Mouse (Mus musculus) heart, adult 2 months (tissue): ENCODE results near the gene Hrh1. TPM values are rescaled to one million over a fixed set of nuclear protein-coding genes. Genes with fewer than 3 reads are reported as not detected.
A peak's percentile ranks its signal among the peaks of the same experiment; 100 is the strongest.

Source experiments
- DNase-seq, 2 experiments: peaks; one replicate each; pipeline ENCODE4 v3.0.0; 2021
- H3K27ac ChIP-seq: fragments of 200-600 bp; 2 replicates; pipeline ENCODE4 v1.8.1; 2022
- H3K27me3 ChIP-seq: fragments of 200-500 bp; 2 replicates; pipeline ENCODE4 v1.6.1; 2012; ENCODE audit warnings: mild to moderate bottlenecking, low read length, inconsistent platforms, mixed read lengths; ENCODE audit not compliant: control insufficient read depth, insufficient read depth
- H3K36me3 ChIP-seq: fragments of 200-500 bp; 2 replicates; pipeline ENCODE4 v1.6.1; 2012; ENCODE audit warnings: low read length, inconsistent platforms; ENCODE audit not compliant: control insufficient read depth, insufficient read depth
- H3K4me1 ChIP-seq: fragments of 200-500 bp; 2 replicates; pipeline ENCODE4 v1.6.1; 2011; ENCODE audit warnings: low read length; ENCODE audit not compliant: control insufficient read depth, insufficient read depth
- H3K4me3 ChIP-seq: fragments of 200-600 bp; 2 replicates; pipeline ENCODE4 v1.8.1; 2022
- H3K79me2 ChIP-seq: fragments of 200-500 bp; replicated peaks from 2 replicates; pipeline ENCODE4 v1.6.1; 2012; ENCODE audit warnings: mild to moderate bottlenecking, inconsistent platforms, low read length, moderate library complexity, mixed read lengths; ENCODE audit not compliant: control insufficient read depth, insufficient read depth
- H3K9ac ChIP-seq: fragments of 200-500 bp; 2 replicates; pipeline ENCODE4 v1.6.1; 2012; ENCODE audit warnings: low read depth, mild to moderate bottlenecking, control low read depth, inconsistent platforms, low read length, mixed read lengths
- CTCF ChIP-seq: fragments of 200-600 bp; IDR thresholded peaks from 2 replicates; pipeline ENCODE4 v1.8.1; 2022; ENCODE audit warnings: antibody characterized with exemption, mild to moderate bottlenecking, moderate library complexity
- EP300 ChIP-seq: fragments of 200-500 bp; IDR thresholded peaks from 2 replicates; pipeline ENCODE4 v1.6.1; 2011; ENCODE audit warnings: low read depth, low read length, control low read depth; ENCODE audit not compliant: insufficient read depth
- POLR2A ChIP-seq: fragments of 200-500 bp; IDR thresholded peaks from 2 replicates; pipeline ENCODE4 v1.6.1; 2011; ENCODE audit warnings: mild to moderate bottlenecking, low read depth, low read length, control low read depth; ENCODE audit not compliant: insufficient read depth
- WGBS: fragments of 180-500 bp; shearing (Covaris S2); methylation state at CpG from one replicate; pipeline ENCODE4 v1.1.7; 2018; 5-methylcytosine and 5-hydroxymethylcytosine counted together
- intact Hi-C: fragments of 180-260 bp; cut with DNase I; formaldehyde crosslinking; loops from one replicate; pipeline ENCODE4 v1.15.1; 2025
- polyA plus RNA-seq: library from polyadenylated mRNA; depleted of rRNA; stranded (reverse); fragments of >200 nt; gene quantifications from 2 replicates; pipeline ENCODE4 v1.2.3, GENCODE M21; 2012
- total RNA-seq, 2 experiments: library from RNA; stranded (reverse); gene quantifications; 2 replicates each; pipeline ENCODE4 v1.2.3; 2021

Hrh1 gene
- total and polyA plus RNA-seq, 3 experiments, result 0.20 to 0.47 (median 0.36) TPM

DNA sequence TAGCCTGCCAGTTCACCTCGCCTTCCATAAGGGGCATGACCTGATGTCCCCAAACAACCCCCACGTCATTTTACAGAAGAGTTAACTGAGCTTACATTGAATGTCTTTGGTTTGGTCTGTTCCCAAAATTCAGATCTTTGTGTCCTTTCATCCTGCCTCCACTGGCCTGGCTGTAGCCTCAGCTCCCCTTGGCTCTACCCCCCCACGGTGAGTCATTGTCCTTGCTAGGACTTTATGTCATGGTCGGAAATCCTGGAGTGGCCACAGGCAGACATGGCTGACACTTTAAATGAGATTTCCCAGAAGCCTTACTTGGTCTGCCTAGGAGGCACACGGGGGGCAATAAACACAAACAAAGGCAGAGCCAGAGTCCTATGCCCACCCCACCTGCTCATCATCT lies 31.5 kb upstream of the Hrh1 start:
- Histone ChIP-seq H3K4me3 (no peak overlapping the region), H3K79me2 (no peaks in the 10 kb centered on the region), H3K4me1 (no peaks in the 10 kb centered on the region), H3K27ac (no peak overlapping the region), H3K36me3 (no peaks in the 10 kb centered on the region), H3K9ac (no peak overlapping the region), H3K27me3 (no peaks in the 10 kb centered on the region)
- no peak for DNase-seq
- WGBS, result 56% methylated on average over 5 of the region's 5 CpGs
- intact Hi-C loops, result no loop called here
- no peak for TF ChIP-seq EP300
- TF ChIP-seq POLR2A, result no peak
- TF ChIP-seq CTCF, result no peak

DNA sequence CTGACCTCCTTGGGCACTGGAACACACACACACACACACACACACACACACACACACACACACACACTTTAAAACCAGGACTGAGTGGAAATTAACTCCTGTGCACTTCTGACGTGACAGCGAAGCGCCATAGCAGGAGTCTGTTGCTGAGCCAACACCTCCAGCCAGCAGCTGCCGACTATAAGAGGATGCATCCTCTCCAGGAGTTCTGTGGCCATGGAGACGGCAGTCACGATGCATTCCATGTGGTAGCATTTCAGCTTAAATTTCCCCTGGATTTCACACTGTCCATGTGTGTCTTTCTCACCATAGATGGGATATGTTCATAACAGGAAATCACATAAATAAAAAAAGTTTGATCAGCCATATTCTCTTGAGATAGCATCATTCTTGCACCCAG lies 30.1 kb upstream of the Hrh1 start:
- Histone ChIP-seq H3K27me3 (no peaks in the 10 kb centered on the region), H3K9ac (no peak overlapping the region), H3K4me3 (no peak overlapping the region), H3K27ac (no peak overlapping the region), H3K79me2 (no peaks in the 10 kb centered on the region), H3K36me3 (no peaks in the 10 kb centered on the region), H3K4me1 (no peaks in the 10 kb centered on the region)
- intact Hi-C loops, result no loop called here
- 67% methylated on average over 6 of the region's 6 CpGs for WGBS
- no peak for TF ChIP-seq CTCF
- TF ChIP-seq POLR2A, result no peak
- TF ChIP-seq EP300, result no peak
- no peak for DNase-seq

DNA sequence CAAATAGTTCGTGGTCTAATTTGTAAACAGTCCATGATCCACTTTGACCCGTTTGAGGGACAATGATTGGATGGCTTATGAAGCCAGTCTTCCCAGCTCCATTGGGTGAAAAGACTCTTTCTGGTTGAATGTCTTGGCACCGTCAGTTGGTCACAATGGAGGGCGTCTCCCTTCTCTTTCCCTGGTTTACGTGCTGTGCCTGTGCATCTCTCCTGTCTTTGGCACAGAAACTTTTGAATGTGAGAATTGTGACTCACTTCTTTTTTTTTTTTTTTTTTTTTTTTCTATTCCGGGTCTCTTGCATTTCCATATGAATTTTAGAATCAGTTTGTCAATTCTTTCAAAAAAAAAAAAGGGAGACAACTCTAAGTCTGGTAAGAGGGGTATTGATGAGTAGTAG lies 29.5 kb upstream of the Hrh1 start:
- Histone ChIP-seq H3K27ac (no peak overlapping the region), H3K9ac (no peak overlapping the region), H3K79me2 (no peaks in the 10 kb centered on the region), H3K4me3 (no peak overlapping the region), H3K36me3 (no peaks in the 10 kb centered on the region), H3K27me3 (no peaks in the 10 kb centered on the region), H3K4me1 (no peaks in the 10 kb centered on the region)
- 76% methylated on average over 6 of the region's 6 CpGs for WGBS
- no peak for TF ChIP-seq CTCF
- no peak for TF ChIP-seq EP300
- TF ChIP-seq POLR2A, result no peak
- no peak for DNase-seq
- intact Hi-C loops, result no loop called here

DNA sequence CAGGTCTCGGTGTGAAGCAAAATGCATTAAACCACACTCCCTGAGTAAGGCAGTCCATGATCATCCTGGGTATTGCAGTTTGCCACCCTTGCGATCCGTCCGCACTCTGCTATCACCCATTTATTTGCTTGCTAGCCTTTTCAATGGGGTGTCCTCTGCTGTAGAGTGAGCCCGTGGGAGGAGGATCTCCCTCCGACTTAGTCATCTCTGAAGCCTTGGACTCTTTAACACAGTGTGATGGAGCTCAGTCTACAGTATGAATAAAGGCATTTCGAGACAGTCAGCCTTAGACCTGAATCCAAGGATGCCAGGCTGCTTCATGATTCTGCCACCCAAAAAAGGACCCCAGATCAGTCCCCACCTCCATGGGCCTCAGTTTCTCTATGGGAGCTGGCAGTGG lies 25.0 kb upstream of the Hrh1 start:
- DNase-seq, result no peak
- no peaks in the 10 kb centered on the region for H3K79me2 ChIP-seq
- H3K36me3 ChIP-seq, result no peaks in the 10 kb centered on the region
- H3K4me1 ChIP-seq, result no peaks in the 10 kb centered on the region
- TF ChIP-seq POLR2A, result no peak
- no peak for TF ChIP-seq EP300
- TF ChIP-seq CTCF, result no peak
- WGBS, result 81% methylated on average over 7 of the region's 7 CpGs
- intact Hi-C loops, result no loop called here
- H3K27me3 ChIP-seq, result no peaks in the 10 kb centered on the region
- no peak overlapping the region for H3K9ac ChIP-seq
- no peak overlapping the region for H3K27ac ChIP-seq
- no peak overlapping the region for H3K4me3 ChIP-seq

- Histone ChIP-seq H3K9ac (no peak overlapping the region), H3K27ac (no peak overlapping the region), H3K36me3 (no peaks in the 10 kb centered on the region), H3K4me3 (no peak overlapping the region), H3K27me3 (no peaks in the 10 kb centered on the region), H3K79me2 (no peaks in the 10 kb centered on the region), H3K4me1 (peaks cover 1% of the 10 kb centered on the region; the same call in 1 of the 2 replicates)
- 55% methylated on average over 3 of the region's 3 CpGs for WGBS
- DNase-seq, result peak in 1 of 2 experiments; percentile 32
- intact Hi-C loops, result no loop called here
- TF ChIP-seq CTCF (no peak), EP300 (0 out of 2 replicates have a peak, but pooled peaks have one; percentile 44)
Measured at GRCm38 (mm10) chr6:114380872-114381271, 16.9 kb upstream of the Hrh1 start.

DNA sequence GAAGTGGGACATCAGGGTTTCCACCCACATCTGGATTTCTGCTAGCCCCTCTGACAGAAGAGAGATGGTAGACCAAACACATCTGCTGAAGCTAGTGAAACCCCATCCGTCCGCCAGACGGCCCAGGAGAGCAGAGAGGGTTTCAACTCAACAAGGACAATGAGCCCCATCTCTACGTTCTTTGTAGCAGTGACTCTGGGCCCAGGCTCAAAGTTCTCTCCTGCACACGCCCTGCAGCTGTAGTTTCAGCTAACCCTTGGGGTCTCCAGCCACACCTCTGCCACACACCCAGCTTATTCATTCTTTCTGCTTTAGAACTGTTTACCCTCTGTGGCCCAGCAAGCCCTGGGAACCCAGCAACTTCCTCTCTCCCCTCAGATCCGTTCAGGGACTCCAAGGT lies 10.4 kb upstream of the Hrh1 start:
- Histone ChIP-seq H3K4me1 (peaks cover 3% of the 10 kb centered on the region; the same call in 1 of the 2 replicates), H3K4me3 (no peak overlapping the region), H3K27ac (no peak overlapping the region), H3K36me3 (no peaks in the 10 kb centered on the region), H3K27me3 (no peaks in the 10 kb centered on the region), H3K79me2 (no peaks in the 10 kb centered on the region), H3K9ac (no peak overlapping the region)
- no peak for DNase-seq
- intact Hi-C loops, result no loop called here
- 75% methylated on average over 6 of the region's 6 CpGs for WGBS
- TF ChIP-seq EP300 (no peak), CTCF (no peak), POLR2A (no peak)

DNA sequence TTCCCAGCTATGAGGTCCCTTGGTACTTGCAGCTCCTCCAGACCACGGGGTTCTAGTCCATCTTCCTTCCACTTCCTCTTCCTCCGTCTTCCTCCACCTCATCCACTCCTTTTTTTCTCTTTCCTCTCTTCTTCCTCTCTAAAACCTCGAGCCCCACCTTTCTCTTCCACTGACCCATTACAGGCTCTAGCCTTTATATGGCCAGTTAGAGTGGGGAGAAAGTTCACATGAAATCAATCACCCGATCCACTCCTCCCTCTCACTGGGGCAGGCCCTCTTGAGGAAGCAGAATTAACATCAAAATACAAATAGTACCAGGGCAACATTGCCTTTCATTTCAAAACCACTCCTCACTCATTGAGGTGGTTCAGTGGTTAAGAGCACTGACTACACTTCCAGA lies 9.9 kb upstream of the Hrh1 start:
- no peak for DNase-seq
- WGBS, result 63% methylated on average over 4 of the region's 4 CpGs
- no peaks in the 10 kb centered on the region for H3K79me2 ChIP-seq
- no peak overlapping the region for H3K4me3 ChIP-seq
- no peak overlapping the region for H3K27ac ChIP-seq
- intact Hi-C loops, result no loop called here
- TF ChIP-seq CTCF (no peak), EP300 (no peak), POLR2A (no peak)
- no peaks in the 10 kb centered on the region for H3K36me3 ChIP-seq
- H3K9ac ChIP-seq, result no peak overlapping the region
- H3K4me1 ChIP-seq, result peaks cover 3% of the 10 kb centered on the region; the same call in 1 of the 2 replicates
- no peaks in the 10 kb centered on the region for H3K27me3 ChIP-seq
